Mouse (Mus musculus): Measurements from ENCODE around the gene Tmed9. TPM values are rescaled to one million over a fixed set of nuclear protein-coding genes. Genes with fewer than 3 reads are reported as not detected.
"Not testable (repeated sequence)": the region's sequence is repeated elsewhere in the genome, so short reads cannot be mapped to it uniquely, and the experiment has no call there.

The Tmed9 gene
- polyA plus RNA-seq, 1 experiment from 2014 or later: 61.9 TPM

- H3K4me3 ChIP-seq (ENCODE audit: low read depth, low read length): no peak overlapping the region
- peaks cover 5% of the 10 kb centered on the region for H3K4me1 ChIP-seq (replicated peaks; ENCODE audit: control insufficient read depth, insufficient read depth, low read length)
- no peak overlapping the region for H3K9ac ChIP-seq (ENCODE audit: low read depth, low read length)
- no peak for ATAC-seq (replicated peaks; ENCODE audit: low FRiP score)
- no peak for DNase-seq (ENCODE audit: low spot score)
- H3K27ac ChIP-seq (ENCODE audit: low read depth, low read length): no peak overlapping the region
- H3K9me3 ChIP-seq (ENCODE audit: control insufficient read depth, low read length): no peaks in the 10 kb centered on the region
- WGBS: 91% methylated on average over 15 of the region's 15 CpGs
- H3K36me3 ChIP-seq (ENCODE audit: control insufficient read depth, insufficient read depth, low read length): peaks cover 15% of the 10 kb centered on the region; the same call in 1 of the 2 replicates
- H3K27me3 ChIP-seq (replicated peaks; ENCODE audit: control insufficient read depth, insufficient read depth, low read length): no peaks in the 10 kb centered on the region
- H3K4me2 ChIP-seq: no peak overlapping the region
Measured at GRCm38 (mm10) chr13:55549061-55549460, 24.5 kb upstream of the Tmed9 start.

DNA sequence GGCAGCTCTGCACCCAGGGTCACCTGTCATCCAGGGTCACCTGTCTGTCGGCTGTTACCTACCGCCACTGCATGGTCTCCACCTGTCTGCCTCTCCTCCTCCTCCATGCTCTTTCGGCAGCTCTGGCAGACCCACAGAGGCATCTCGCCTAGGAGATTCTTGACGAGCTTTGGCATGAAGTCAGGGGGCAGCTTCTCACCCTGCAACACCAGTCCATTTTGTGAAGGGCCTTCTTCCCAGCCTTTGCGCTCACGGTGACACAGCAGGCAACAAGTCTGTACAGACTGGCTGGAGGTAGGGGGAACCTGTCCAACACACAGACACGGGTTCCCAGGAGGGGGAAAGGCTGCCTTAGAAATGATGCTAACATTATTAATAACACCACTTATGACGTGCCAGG is 17.6 kb upstream of the Tmed9 start:
- Histone ChIP-seq H3K9ac (ENCODE audit: low read depth, low read length) (no peak overlapping the region), H3K36me3 (ENCODE audit: control insufficient read depth, insufficient read depth, low read length) (peaks cover 6% of the 10 kb centered on the region; the same call in 1 of the 2 replicates), H3K27me3 (replicated peaks; ENCODE audit: control insufficient read depth, insufficient read depth, low read length) (no peaks in the 10 kb centered on the region), H3K4me3 (ENCODE audit: low read depth, low read length) (no peak overlapping the region), H3K4me1 (replicated peaks; ENCODE audit: control insufficient read depth, insufficient read depth, low read length) (no peaks in the 10 kb centered on the region), H3K9me3 (ENCODE audit: control insufficient read depth, low read length) (no peaks in the 10 kb centered on the region), H3K27ac (ENCODE audit: low read depth, low read length) (no peak overlapping the region), H3K4me2 (no peak overlapping the region)
- DNase-seq (ENCODE audit: low spot score): no peak
- WGBS: 89% methylated on average over 9 of the region's 9 CpGs
- no peak for ATAC-seq (replicated peaks; ENCODE audit: low FRiP score)

DNA sequence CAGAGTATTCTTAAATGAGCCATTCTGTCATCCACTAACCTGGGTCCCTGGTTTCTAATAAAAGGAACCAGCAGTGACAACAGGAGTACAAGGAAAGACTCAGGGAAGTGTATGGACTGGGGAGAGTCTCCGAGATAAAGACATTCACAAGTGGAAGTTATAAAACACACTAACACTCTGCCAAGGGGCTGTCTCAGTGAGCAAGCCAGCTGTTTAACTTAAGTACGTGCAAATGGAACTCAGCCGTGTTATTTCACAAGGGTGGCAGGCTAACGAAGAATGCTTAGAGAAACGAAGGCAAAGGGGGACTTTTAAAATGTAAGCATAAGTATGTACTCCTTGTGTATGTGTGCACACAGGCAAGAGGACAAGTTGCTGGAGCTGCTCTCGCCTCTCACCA is 16.0 kb upstream of the Tmed9 start:
- 92% methylated on average over 6 of the region's 6 CpGs for WGBS
- Histone ChIP-seq H3K4me2 (no peak overlapping the region), H3K4me1 (replicated peaks; ENCODE audit: control insufficient read depth, insufficient read depth, low read length) (no peaks in the 10 kb centered on the region), H3K9me3 (ENCODE audit: control insufficient read depth, low read length) (no peaks in the 10 kb centered on the region), H3K27ac (ENCODE audit: low read depth, low read length) (no peak overlapping the region), H3K9ac (ENCODE audit: low read depth, low read length) (no peak overlapping the region), H3K4me3 (ENCODE audit: low read depth, low read length) (no peak overlapping the region), H3K27me3 (replicated peaks; ENCODE audit: control insufficient read depth, insufficient read depth, low read length) (no peaks in the 10 kb centered on the region), H3K36me3 (ENCODE audit: control insufficient read depth, insufficient read depth, low read length) (peaks cover 3% of the 10 kb centered on the region; the same call in 1 of the 2 replicates)
- DNase-seq (ENCODE audit: low spot score): no peak
- ATAC-seq (replicated peaks; ENCODE audit: low FRiP score): no peak

DNA sequence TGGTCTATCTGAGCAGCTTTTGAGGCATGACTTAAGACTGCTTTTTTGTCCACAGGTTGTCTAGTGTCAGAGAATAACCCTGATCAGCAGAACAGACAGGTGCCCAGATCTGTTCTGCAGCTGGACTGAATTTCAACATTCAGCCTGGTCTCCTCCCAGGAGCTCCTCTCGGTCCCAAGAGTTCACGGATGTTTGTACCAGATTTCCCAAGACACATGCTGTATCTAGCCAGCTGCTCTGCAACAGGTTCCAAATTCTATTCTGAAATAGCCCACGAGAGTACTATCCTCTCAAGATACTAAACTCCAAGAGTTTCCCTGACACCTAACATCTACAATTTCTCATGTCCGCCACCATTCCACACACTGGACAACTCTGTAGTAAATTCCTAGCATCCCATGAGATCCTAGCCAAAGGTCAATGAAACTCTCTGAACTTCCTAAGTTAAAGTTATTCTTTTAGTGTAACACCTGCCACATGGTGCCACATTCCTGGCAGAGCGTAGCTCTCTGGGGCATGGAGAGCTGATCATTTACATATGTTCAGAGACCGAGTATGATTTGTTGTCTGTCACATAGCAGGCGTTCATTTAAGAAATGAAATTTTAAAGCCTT is 10.2 kb upstream of the Tmed9 start:
- Histone ChIP-seq H3K9ac (ENCODE audit: low read depth, low read length) (no peak overlapping the region), H3K4me2 (no peak overlapping the region), H3K4me3 (ENCODE audit: low read depth, low read length) (no peak overlapping the region), H3K4me1 (replicated peaks; ENCODE audit: control insufficient read depth, insufficient read depth, low read length) (no peaks in the 10 kb centered on the region), H3K9me3 (ENCODE audit: control insufficient read depth, low read length) (no peaks in the 10 kb centered on the region), H3K27ac (ENCODE audit: low read depth, low read length) (no peak overlapping the region), H3K27me3 (replicated peaks; ENCODE audit: control insufficient read depth, insufficient read depth, low read length) (no peaks in the 10 kb centered on the region), H3K36me3 (ENCODE audit: control insufficient read depth, insufficient read depth, low read length) (peaks cover 7% of the 10 kb centered on the region; the same call in 1 of the 2 replicates)
- DNase-seq (ENCODE audit: low spot score) (no peak), ATAC-seq (replicated peaks; ENCODE audit: low FRiP score) (no peak)
- 89% methylated on average over 7 of the region's 7 CpGs for WGBS

DNA sequence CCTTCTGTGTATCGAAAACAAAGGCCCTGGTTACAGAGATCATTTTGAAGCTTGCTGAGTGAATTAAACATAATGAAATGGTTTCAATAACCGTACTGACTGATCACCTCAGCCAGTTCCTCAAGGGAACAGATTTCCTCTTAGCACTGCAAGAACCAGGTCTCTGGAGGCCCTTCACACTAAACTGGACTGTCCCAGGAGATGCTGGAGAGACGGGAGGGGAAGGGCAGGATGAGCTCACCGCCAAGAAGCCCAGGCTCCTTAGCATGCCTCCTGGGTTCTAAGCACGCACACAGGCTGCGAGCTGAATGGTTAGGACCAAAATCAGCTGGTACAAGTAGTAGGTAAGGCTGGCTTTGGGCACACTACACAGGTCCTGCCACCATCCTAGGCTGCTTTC is 6.5 kb upstream of the Tmed9 start:
- 91% methylated on average over 6 of the region's 6 CpGs for WGBS
- Histone ChIP-seq H3K36me3 (ENCODE audit: control insufficient read depth, insufficient read depth, low read length) (peaks cover 7% of the 10 kb centered on the region; the same call in 1 of the 2 replicates), H3K4me2 (no peak overlapping the region), H3K27me3 (replicated peaks; ENCODE audit: control insufficient read depth, insufficient read depth, low read length) (no peaks in the 10 kb centered on the region), H3K4me3 (ENCODE audit: low read depth, low read length) (no peak overlapping the region), H3K9ac (ENCODE audit: low read depth, low read length) (no peak overlapping the region), H3K4me1 (replicated peaks; ENCODE audit: control insufficient read depth, insufficient read depth, low read length) (peaks cover 8% of the 10 kb centered on the region), H3K9me3 (ENCODE audit: control insufficient read depth, low read length) (no peaks in the 10 kb centered on the region), H3K27ac (ENCODE audit: low read depth, low read length) (no peak overlapping the region)
- ATAC-seq (replicated peaks; ENCODE audit: low FRiP score): no peak
- DNase-seq (ENCODE audit: low spot score): no peak

DNA sequence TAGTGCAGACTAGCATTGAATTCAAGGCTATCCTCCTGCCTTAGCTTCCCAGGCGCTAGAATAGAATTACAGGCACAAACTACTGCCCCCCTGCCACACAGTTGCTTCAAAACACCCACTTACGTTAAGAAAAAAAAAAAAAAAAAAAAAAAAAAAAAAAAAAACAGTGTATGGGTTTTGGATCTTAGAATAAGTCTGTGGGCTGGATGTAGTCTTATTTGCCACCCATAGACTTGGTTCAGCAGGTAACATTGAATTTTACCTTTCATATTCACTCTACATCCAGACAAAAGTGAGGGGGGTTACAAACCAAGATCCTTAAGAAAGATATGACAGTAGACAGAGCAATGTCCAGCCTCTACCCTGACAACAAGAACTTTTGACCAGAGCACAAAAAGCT is 5.6 kb upstream of the Tmed9 start:
- H3K4me1 ChIP-seq (replicated peaks; ENCODE audit: control insufficient read depth, insufficient read depth, low read length): peaks cover 11% of the 10 kb centered on the region
- WGBS: 93% methylated on average over 2 of the region's 2 CpGs
- H3K36me3 ChIP-seq (ENCODE audit: control insufficient read depth, insufficient read depth, low read length): peaks cover 7% of the 10 kb centered on the region; the same call in 1 of the 2 replicates

DNA sequence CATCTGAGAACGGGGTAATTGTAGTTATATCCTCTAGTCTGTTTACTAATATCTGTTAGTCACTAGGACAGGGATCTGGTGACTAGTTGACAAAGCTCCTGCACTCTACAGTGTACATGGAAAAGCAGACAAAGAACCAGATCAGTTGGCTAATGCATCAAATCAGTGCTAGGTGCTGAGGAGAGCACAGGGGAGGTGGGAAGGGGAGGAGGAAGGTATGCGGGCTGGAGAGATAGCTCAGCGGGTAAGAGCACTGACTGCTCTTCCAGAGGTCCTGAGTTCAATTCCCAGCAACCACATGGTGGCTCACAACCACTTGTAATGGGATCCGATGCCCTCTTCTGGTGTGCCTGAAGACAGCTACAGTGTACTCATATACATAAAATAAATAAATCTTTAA is 5.0 kb upstream of the Tmed9 start:
- H3K36me3 ChIP-seq (ENCODE audit: control insufficient read depth, insufficient read depth, low read length); H3K9ac ChIP-seq (ENCODE audit: low read depth, low read length); H3K27me3 ChIP-seq (replicated peaks; ENCODE audit: control insufficient read depth, insufficient read depth, low read length); H3K27ac ChIP-seq (ENCODE audit: low read depth, low read length); H3K4me3 ChIP-seq (ENCODE audit: low read depth, low read length); DNase-seq (ENCODE audit: low spot score); ATAC-seq (replicated peaks; ENCODE audit: low FRiP score); H3K9me3 ChIP-seq (ENCODE audit: control insufficient read depth, low read length); H3K4me2 ChIP-seq: not testable (repeated sequence)
- peaks cover 11% of the 10 kb centered on the region for H3K4me1 ChIP-seq (replicated peaks; ENCODE audit: control insufficient read depth, insufficient read depth, low read length)
- 92% methylated on average over 4 of the region's 4 CpGs for WGBS

More for the DNA sequence above, 5.6 kb upstream of the Tmed9 start:
- no peak for DNase-seq (ENCODE audit: low spot score)
- Histone ChIP-seq H3K4me2 (no peak overlapping the region), H3K27me3 (replicated peaks; ENCODE audit: control insufficient read depth, insufficient read depth, low read length) (no peaks in the 10 kb centered on the region), H3K27ac (ENCODE audit: low read depth, low read length) (no peak overlapping the region), H3K9me3 (ENCODE audit: control insufficient read depth, low read length) (no peaks in the 10 kb centered on the region), H3K4me3 (ENCODE audit: low read depth, low read length) (no peak overlapping the region), H3K9ac (ENCODE audit: low read depth, low read length) (no peak overlapping the region)
- ATAC-seq (replicated peaks; ENCODE audit: low FRiP score): no peak

GRCm38 (mm10) chr13:55569726-55570285 is 3.7 kb upstream of the Tmed9 start:
- H3K36me3 ChIP-seq (ENCODE audit: control insufficient read depth, insufficient read depth, low read length): peaks cover 6% of the 10 kb centered on the region; the same call in 1 of the 2 replicates
- H3K9ac ChIP-seq (ENCODE audit: low read depth, low read length): peak overlapping the region; percentile 95
- WGBS: 16% methylated on average over 16 of the region's 16 CpGs
- H3K4me3 ChIP-seq (ENCODE audit: low read depth, low read length): peak overlapping the region; percentile 81
- DNase-seq (ENCODE audit: low spot score): no peak
- no peak for ATAC-seq (replicated peaks; ENCODE audit: low FRiP score)
- H3K9me3 ChIP-seq (ENCODE audit: control insufficient read depth, low read length): no peaks in the 10 kb centered on the region
- peak overlapping the region; percentile 95 for H3K4me2 ChIP-seq
- peak overlapping the region; percentile 81; the same call in 1 of the 2 replicates for H3K27ac ChIP-seq (ENCODE audit: low read depth, low read length)
- no peaks in the 10 kb centered on the region for H3K27me3 ChIP-seq (replicated peaks; ENCODE audit: control insufficient read depth, insufficient read depth, low read length)
- peaks cover 11% of the 10 kb centered on the region for H3K4me1 ChIP-seq (replicated peaks; ENCODE audit: control insufficient read depth, insufficient read depth, low read length)

Measured in liver, embryonic 11.5 days (tissue).